Mouse (Mus musculus): Measurements from ENCODE around the gene Mrpl46.

Gene Mrpl46

DNA sequence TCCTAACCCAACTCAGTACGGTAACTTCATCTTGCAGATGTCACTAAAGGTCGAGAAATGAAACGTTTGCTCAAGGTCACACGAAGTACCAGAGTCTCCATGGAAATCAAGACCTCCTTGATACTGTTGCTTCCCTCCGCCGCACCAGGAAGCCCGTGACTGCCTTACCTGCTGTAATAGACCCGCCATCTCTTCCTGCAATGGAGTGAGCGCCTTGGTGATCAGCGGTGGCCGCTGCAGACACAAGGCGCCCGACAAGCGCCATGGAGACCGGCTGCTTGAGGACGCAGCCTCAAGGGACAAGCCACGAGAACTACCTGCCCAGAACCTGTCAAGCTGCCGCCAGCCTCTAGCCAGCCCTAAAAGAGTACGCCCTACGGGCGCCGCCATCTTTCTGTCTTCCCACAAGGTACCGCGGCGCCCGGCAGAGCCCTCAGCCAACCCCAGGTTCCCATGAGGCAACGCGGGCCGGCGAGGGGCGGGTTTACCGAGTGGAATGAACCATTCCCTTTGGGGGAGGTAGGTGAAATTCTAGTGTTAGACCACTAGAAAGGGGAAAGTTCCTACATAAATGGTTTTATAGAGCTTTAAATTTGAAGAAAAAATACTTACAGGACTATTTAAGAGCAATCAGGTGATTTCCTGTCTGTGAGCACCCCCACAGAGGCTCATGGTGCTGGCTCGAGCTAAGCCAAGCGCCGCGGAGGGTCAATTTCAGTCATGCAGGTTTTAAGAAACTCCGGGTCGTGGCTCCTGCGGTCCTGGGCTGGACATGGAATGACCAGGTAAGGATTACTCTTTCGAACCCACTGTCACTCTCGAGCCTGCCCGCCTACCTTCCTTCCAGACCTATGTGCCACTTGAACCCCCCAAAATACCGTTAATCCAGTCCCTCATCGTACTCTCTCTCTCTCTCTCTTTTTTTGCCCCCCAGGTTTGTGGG is at the start of gene Mrpl46, which contains the start of gene Mrps11:
Gene Mrpl46, minus strand, starts transcription at position 893 of the 943 bp plus-strand sequence.
Gene Mrps11, plus strand, starts transcription at position 481 of the 943 bp plus-strand sequence.
- peak; percentile 93 for DNase-seq (ENCODE audit: low spot score)

DNA sequence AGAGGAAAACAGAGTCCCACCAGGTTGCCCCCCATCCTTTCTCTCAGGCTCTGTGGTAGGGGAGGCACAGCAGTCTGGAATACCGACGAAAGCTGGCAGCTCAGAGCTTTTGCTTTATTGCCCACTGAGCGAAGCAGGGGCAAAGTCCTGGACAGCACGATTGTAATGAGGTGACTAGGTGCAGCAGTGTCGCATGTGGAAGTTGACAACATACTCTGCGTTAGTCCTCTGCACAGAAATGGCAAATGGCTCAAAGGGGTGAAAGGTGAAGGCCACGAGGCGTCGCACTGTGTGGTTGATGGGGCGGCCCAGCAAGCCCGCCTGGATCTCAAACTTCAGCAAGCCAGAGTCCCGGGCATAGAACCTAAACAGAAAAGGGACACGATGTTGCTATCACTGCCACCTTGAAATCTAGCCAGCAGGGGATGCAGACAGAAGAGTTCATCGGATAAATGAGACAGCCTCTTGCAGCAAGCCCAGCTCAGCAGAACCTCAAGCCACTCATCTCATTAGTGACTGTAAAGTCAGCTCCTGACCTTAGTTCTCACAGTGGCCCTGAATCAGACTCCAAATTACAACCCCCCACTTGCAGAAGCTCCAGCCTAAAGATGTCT is 44.5 kb upstream of the Mrpl46 start:
- no peak for DNase-seq (ENCODE audit: low spot score)

GRCm38 (mm10) chr7:78826682-78827385 is 43.5 kb upstream of the Mrpl46 start:
- peak; percentile 32 for DNase-seq (ENCODE audit: low spot score)

DNA sequence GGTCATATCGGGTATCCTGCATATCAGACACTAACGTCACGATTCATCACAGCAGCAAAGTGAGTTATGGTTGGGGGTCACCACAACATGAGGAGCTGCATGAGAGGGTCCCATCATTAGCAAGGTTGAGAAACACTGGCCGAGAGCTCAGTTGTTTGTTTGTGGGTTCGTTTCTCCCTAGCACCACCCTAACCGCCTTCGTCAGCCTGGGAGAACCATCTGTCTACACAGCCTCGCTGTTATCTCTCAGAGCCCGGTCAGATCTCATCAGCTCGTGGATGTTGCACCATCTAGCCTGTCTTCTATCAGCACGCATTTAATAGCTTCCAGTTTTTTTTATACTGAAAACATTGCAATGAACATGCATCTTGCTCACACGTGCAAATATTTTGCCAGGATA is 35.0 kb upstream of the Mrpl46 start:
- DNase-seq (ENCODE audit: low spot score): no peak

DNA sequence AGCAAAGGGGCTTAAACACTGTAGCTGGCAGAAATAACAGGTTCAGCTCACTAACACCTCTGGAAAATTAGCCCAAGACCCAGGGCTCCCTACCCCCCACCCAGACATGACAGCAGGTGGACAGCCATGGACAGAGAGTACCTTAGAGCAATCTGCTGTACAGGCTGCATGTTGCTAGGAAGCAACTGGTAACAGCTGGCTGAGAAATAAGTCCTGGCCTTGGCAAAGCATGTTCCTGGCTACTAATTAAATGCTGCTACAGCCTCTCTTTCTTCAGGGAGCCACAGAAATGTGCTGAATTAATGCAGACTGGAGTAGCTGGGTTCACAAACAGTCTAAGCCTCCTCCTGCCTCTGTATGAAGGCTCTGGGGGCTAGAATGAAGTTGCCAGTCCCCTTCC is 31.4 kb upstream of the Mrpl46 start:
- DNase-seq (ENCODE audit: low spot score): no peak

DNA sequence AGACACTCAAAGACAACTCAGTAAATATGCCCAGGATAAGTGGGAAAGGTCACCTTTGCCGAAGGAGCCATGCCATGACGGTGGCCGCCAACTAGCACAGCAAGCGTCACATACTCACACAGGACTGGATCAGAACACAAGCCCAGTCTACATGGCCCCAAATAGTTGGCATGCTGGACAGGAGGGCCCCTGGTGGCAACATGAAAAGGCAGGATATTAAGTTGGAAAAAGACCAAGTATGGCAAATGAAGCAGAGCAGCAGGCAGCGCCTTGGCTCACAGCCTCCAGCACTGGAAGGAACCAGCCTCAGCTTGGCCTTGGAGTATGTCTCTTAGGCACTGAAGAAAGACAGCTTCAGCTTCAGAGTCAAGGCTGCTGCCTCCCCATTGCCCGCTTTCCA is 30.5 kb upstream of the Mrpl46 start:
- DNase-seq (ENCODE audit: low spot score): no peak

DNA sequence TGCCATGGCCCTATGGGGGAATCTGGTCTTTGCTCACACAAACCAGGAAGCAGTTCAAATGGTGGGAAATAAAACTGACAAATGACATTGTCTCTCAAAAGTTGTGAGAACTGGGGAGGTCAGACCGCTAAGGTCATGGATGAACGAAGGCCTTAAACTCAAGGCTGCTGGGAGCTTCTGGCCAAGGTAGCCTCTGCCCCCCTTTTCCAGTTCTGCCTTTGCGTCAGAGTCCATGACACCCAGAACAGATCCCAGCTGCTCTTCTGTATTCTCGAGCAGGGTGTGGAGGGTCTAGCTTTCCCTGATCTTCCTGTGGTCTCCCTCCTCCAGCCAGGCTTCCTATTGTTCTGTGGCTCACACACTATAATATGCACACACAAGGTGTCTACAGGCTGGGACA is 23.9 kb upstream of the Mrpl46 start:
- DNase-seq (ENCODE audit: low spot score): no peak

DNA sequence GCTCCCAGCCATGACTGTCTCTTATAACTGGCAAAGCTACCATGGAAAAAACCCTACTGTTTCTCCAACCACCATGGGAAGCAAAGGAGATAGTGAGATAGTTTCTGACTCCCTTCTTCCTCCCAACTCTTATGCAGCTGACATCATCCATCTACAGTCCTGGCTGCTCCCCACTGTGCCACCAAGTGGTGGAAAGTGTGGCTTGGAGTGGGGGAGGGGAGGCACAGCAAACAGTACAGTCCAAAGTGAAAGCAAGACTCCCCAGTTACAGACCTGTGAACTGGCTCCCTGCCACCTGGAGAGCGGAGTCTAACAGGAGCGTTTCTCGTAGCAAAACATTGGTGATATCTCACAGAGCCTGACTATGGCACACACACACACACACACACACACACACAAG is 20.5 kb upstream of the Mrpl46 start:
- DNase-seq (ENCODE audit: low spot score): no peak

GRCm38 (mm10) chr7:78799730-78800496 is 16.6 kb upstream of the Mrpl46 start:
- DNase-seq (ENCODE audit: low spot score): no peak

GRCm38 (mm10) chr7:78797843-78798455 is 14.6 kb upstream of the Mrpl46 start:
- DNase-seq (ENCODE audit: low spot score): no peak

DNA sequence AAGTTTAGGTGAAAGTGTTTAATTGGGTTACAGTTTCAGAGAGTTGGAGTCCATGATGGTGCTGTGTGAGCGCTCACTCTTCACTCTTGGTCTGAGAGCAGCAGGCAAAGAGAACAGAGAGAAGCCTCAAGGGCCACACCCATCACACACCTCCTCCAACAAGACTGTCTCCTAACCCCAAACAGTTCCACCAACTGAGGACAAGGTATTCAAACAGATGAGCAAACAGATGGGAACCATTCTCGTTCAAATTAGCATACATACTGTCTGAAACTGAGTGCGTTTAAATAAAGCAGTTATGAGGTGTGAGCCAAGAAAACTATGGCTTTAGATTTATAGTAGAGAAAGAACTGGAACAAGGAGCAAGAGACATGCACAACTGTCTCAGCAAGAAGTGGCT is 13.3 kb upstream of the Mrpl46 start:
- DNase-seq (ENCODE audit: low spot score): no peak

- DNase-seq (ENCODE audit: low spot score): no peak
These were observed 11.3 kb upstream of the Mrpl46 start for GRCm38 (mm10) chr7:78794571-78795092.

- DNase-seq (ENCODE audit: low spot score): no peak
These were observed 10.7 kb upstream of the Mrpl46 start for GRCm38 (mm10) chr7:78793895-78794570.

- peak; percentile 87 for DNase-seq (ENCODE audit: low spot score)
These were observed 8.3 kb upstream of the Mrpl46 start for GRCm38 (mm10) chr7:78791359-78792222.

GRCm38 (mm10) chr7:78787793-78788380 is 4.6 kb upstream of the Mrpl46 start:
- DNase-seq (ENCODE audit: low spot score): no peak

DNA sequence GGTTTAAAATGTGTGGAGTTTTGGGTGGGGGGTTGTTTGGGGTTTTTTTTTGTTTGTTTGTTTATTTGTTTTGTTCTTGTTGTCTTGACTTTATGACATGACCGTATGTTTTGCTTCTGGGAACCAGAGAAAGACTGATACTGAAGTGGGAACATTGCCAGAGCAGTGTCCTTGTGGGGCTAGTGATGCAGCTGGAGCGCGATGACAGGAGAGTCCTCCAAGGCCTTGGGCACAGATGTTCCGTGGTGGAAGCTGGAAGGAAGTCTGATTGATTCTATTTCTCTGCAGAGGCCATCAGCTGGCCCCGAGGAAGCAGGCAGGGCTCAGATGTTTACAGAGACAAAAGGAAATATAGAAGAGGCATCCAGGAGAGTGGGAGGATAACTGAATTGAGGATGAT is 2.6 kb upstream of the Mrpl46 start:
- no peak for DNase-seq (ENCODE audit: low spot score)

DNA sequence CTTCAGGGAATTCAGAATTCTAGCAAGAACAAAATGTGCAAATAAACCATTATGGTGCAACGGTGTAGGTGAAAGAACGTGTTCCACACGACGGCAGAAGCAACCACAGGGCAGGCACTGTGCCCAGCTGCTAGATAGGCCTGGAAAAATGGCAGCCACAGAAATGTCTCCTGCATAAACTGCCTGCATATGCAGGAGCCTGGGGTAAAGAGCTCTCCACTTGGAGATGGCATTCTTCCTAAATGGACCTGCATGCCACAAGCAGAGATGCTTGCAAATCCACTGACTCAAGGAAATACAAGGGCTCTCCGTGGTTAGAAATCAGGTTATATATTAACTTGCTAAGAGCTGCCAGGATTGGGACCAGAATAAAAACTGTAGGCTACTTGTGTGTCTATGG is 4.6 kb downstream of the Mrpl46 start:
- no peak for DNase-seq (ENCODE audit: low spot score)

DNA sequence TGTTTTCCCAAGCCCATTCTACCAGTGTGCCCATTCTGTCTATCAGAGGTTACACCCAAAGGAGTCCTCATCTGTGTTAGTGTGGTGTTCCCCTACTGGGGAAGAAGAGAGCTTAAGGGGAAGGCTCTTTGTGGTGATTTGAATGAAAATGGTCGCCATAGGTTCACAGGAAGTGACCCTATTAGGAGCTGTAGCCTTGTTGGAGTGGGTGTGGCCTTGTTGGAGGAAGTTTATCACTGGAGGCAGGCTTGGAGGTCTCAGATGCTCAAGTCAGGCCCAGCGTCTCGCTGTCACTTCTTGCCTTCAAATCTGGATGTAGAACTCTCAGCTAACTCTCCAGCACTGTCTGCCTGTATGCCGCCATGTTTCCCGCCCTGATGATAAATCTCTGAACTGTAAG is 12.4 kb downstream of the Mrpl46 start:
- DNase-seq (ENCODE audit: low spot score): no peak

DNA sequence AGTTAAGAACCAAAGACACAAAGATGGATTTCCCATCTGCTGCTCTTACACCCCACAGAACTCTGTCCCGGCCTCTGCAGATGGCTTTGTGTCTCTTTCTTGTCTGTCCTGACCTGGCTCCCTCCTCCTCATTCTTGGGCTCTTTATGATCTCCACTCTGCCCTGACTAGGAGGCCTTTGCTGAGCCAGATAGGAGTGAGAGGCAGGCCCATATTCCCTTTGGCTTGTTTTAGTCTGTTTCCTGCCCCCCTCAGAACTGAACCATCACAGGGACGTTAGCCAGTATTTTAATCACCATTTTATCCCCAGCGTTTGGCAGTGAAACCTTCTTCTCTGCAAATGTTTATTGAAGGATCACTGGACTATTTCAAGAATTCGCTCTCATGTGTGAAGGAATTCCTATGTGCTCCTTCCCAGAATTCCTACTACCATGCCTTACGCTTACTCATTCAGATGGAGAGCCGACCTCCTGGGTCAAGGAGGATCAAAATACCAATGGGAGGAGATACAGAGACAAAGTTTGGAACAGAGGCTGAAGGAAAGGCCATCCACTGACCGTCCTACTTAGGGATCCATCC is 14.2 kb downstream of the Mrpl46 start:
- DNase-seq (ENCODE audit: low spot score): no peak
